Mouse (Mus musculus) forebrain, embryonic 11.5 days (tissue): ENCODE results near the gene E030030I06Rik. TPM values are rescaled to one million over a fixed set of nuclear protein-coding genes. Genes with fewer than 3 reads are reported as not detected.

Experiments
- polyA plus RNA-seq: library from polyadenylated mRNA; unstranded; fragments of >200 nt; fragmentation: Nextera tagmentation; extraction: Ambion mirVana; gene quantifications from 2 replicates; pipeline ENCODE4 v1.2.1, GENCODE M21; 2014

E030030I06Rik gene
- polyA plus RNA-seq, 1 experiment from 2014 or later: 22.3 TPM

Other genes starting within 250 kb of the E030030I06Rik start
- gene 4930444G20Rik, start 81.2 kb downstream of the E030030I06Rik start, polyA plus RNA-seq: not detected in 2 replicates
- gene Raet1e, start 9.3 kb upstream of the E030030I06Rik start, polyA plus RNA-seq: 9.0 and 9.1 TPM in 2 replicates
- gene H60b, start 9.3 kb upstream of the E030030I06Rik start, polyA plus RNA-seq: 0.17 and 0.44 TPM in 2 replicates
- 16.5 and 17.8 TPM in 2 replicates for gene Raet1d, start 211.3 kb upstream of the E030030I06Rik start, polyA plus RNA-seq